Mouse (Mus musculus) liver, adult 2 months (tissue): ENCODE measurements at regions not wholly inside any gene's neighbourhood (a gene's known extent, or its start where the extent isn't known, plus 50 kb on each side); places are given as distances from the start of the nearest gene placed in this dataset.

ENCODE experiments used
- DNase-seq: peaks from one replicate; pipeline ENCODE4 v3.0.0-alpha.2; 2011; ENCODE audit warnings: low read depth, low spot score; ENCODE audit errors: extremely low read depth
- H3K27ac ChIP-seq: fragments of 200-500 bp; replicated peaks from 2 replicates; pipeline ENCODE4 v1.5.1; 2012; ENCODE audit warnings: low read depth, mild to moderate bottlenecking, control low read depth, inconsistent platforms, low read length; ENCODE audit not compliant: insufficient read depth
- H3K27me3 ChIP-seq: fragments of 200-500 bp; 2 replicates; pipeline ENCODE4 v1.6.1; 2012; ENCODE audit warnings: mild to moderate bottlenecking, moderate library complexity, low read length, inconsistent platforms; ENCODE audit not compliant: control insufficient read depth, insufficient read depth
- H3K36me3 ChIP-seq: fragments of 200-500 bp; 2 replicates; pipeline ENCODE4 v1.6.1; 2012; ENCODE audit warnings: low read length, inconsistent platforms; ENCODE audit not compliant: control insufficient read depth, insufficient read depth
- H3K4me1 ChIP-seq: fragments of 200-500 bp; 2 replicates; pipeline ENCODE4 v1.6.1; 2011; ENCODE audit warnings: low read length; ENCODE audit not compliant: control insufficient read depth, insufficient read depth
- H3K4me3 ChIP-seq: fragments of 200-500 bp; 2 replicates; pipeline ENCODE4 v1.5.1; 2011; ENCODE audit warnings: low read depth, mild to moderate bottlenecking, control low read depth, low read length, moderate library complexity; ENCODE audit not compliant: insufficient read depth
- H3K79me2 ChIP-seq: fragments of 200-500 bp; 2 replicates; pipeline ENCODE4 v1.6.1; 2012; ENCODE audit warnings: inconsistent platforms, mild to moderate bottlenecking, low read length, moderate library complexity; ENCODE audit not compliant: control insufficient read depth, insufficient read depth
- H3K9ac ChIP-seq: fragments of 200-500 bp; 2 replicates; pipeline ENCODE4 v1.6.1; 2012; ENCODE audit warnings: low read depth, mild to moderate bottlenecking, control low read depth, inconsistent platforms, low read length
- CTCF ChIP-seq: fragments of 200-500 bp; IDR thresholded peaks from 2 replicates; pipeline ENCODE4 v1.5.1; 2011; ENCODE audit warnings: low read depth, low read length, control low read depth
- POLR2A ChIP-seq: fragments of 200-500 bp; IDR thresholded peaks from 2 replicates; pipeline ENCODE4 v1.6.1; 2011; ENCODE audit warnings: low read length, control low read depth; ENCODE audit not compliant: insufficient read depth; ENCODE audit errors: extremely low read depth
- WGBS: fragments of 180-500 bp; shearing (Covaris S2); methylation state at CpG from one replicate; pipeline ENCODE4 v1.1.7; 2018; 5-methylcytosine and 5-hydroxymethylcytosine counted together

GRCm38 (mm10) chr7:117106691-117107191 lies 274.0 kb upstream of the Xylt1 start:
- 83% methylated on average over 7 of the region's 7 CpGs for WGBS
- Histone ChIP-seq H3K79me2 (no peaks in the 10 kb centered on the region), H3K27me3 (no peaks in the 10 kb centered on the region), H3K4me1 (no peaks in the 10 kb centered on the region), H3K9ac (no peak overlapping the region), H3K36me3 (no peaks in the 10 kb centered on the region), H3K27ac (no peak overlapping the region), H3K4me3 (no peak overlapping the region)
- no peak for DNase-seq
- no peak for TF ChIP-seq POLR2A

- no peaks in the 10 kb centered on the region for H3K79me2 ChIP-seq
- H3K27ac ChIP-seq: no peak overlapping the region
- H3K4me1 ChIP-seq: no peaks in the 10 kb centered on the region
- no peaks in the 10 kb centered on the region for H3K36me3 ChIP-seq
- no peak overlapping the region for H3K4me3 ChIP-seq
- DNase-seq: no peak
- WGBS: 61% methylated on average over 3 of the region's 3 CpGs
- no peaks in the 10 kb centered on the region for H3K27me3 ChIP-seq
- H3K9ac ChIP-seq: no peak overlapping the region
- no peak for TF ChIP-seq POLR2A
- no peak for TF ChIP-seq CTCF
These were observed 272.4 kb upstream of the Xylt1 start for GRCm38 (mm10) chr7:117108391-117108790.

GRCm38 (mm10) chr7:117127728-117128127 lies 253.1 kb upstream of the Xylt1 start:
- DNase-seq: no peak
- Histone ChIP-seq H3K4me3 (no peak overlapping the region), H3K27ac (no peak overlapping the region), H3K79me2 (no peaks in the 10 kb centered on the region), H3K4me1 (no peaks in the 10 kb centered on the region), H3K9ac (no peak overlapping the region), H3K36me3 (no peaks in the 10 kb centered on the region), H3K27me3 (no peaks in the 10 kb centered on the region)
- TF ChIP-seq CTCF (no peak), POLR2A (no peak)
- WGBS: 66% methylated on average over 3 of the region's 3 CpGs

- H3K4me1 ChIP-seq: no peaks in the 10 kb centered on the region
- no peaks in the 10 kb centered on the region for H3K36me3 ChIP-seq
- no peak overlapping the region for H3K9ac ChIP-seq
- WGBS: 85% methylated on average over 1 of the region's 1 CpGs
- no peak for DNase-seq
- no peak for TF ChIP-seq POLR2A
- no peak for TF ChIP-seq CTCF
- H3K27ac ChIP-seq: no peak overlapping the region
- H3K27me3 ChIP-seq: no peaks in the 10 kb centered on the region
- H3K79me2 ChIP-seq: no peaks in the 10 kb centered on the region
- no peak overlapping the region for H3K4me3 ChIP-seq
These were observed 245.9 kb upstream of the Xylt1 start for GRCm38 (mm10) chr7:117134869-117135268.

GRCm38 (mm10) chr7:117138681-117139080 lies 242.1 kb upstream of the Xylt1 start:
- TF ChIP-seq CTCF (no peak), POLR2A (no peak)
- no peaks in the 10 kb centered on the region for H3K36me3 ChIP-seq
- H3K27ac ChIP-seq: no peak overlapping the region
- no peak overlapping the region for H3K4me3 ChIP-seq
- no peaks in the 10 kb centered on the region for H3K4me1 ChIP-seq
- DNase-seq: no peak
- WGBS: 32% methylated on average over 1 of the region's 1 CpGs
- H3K27me3 ChIP-seq: no peaks in the 10 kb centered on the region
- H3K79me2 ChIP-seq: no peaks in the 10 kb centered on the region
- H3K9ac ChIP-seq: no peak overlapping the region

GRCm38 (mm10) chr7:117139245-117139970 lies 241.4 kb upstream of the Xylt1 start:
- no peak overlapping the region for H3K4me3 ChIP-seq
- H3K9ac ChIP-seq: no peak overlapping the region
- no peaks in the 10 kb centered on the region for H3K36me3 ChIP-seq
- no peak overlapping the region for H3K27ac ChIP-seq
- no peaks in the 10 kb centered on the region for H3K27me3 ChIP-seq
- no peaks in the 10 kb centered on the region for H3K4me1 ChIP-seq
- WGBS: 15% methylated on average over 5 of the region's 5 CpGs
- no peaks in the 10 kb centered on the region for H3K79me2 ChIP-seq
- DNase-seq: peak; percentile 2
- TF ChIP-seq POLR2A: no peak
